Mouse (Mus musculus) hindlimb bud, embryonic 11.5 days (tissue): ENCODE measurements at regions not wholly inside any gene's neighbourhood (a gene's known extent, or its start where the extent isn't known, plus 50 kb on each side); places are given as distances from the start of the nearest gene placed in this dataset.
"Not testable (repeated sequence)": the region's sequence is repeated elsewhere in the genome, so short reads cannot be mapped to it uniquely, and the experiment has no call there.

Experiments used
- DNase-seq: peaks from one replicate; pipeline ENCODE4 v3.0.0-alpha.2; 2012; ENCODE audit warnings: low read depth, low spot score; ENCODE audit errors: extremely low spot score

DNA sequence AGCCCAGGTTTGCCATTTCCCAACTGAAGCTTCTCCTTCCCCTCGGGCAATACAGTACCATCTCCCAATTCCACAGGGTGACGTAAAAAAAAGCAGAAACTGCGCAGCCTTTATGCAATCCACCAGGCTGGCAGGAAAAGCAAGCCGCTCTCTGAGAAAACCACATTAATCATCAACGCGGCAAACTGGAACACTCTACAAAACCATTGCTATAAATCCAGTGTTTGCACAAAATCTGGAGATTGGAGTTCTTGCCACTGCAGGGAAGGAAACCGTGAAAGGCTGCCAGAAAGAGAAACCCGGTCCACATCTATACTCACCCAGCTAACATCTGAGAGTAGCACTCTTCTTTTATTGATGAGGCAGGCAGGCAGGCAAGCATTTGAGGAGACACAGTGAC, 160.7 kb upstream of the Hes1 start:
- no peak for DNase-seq

DNA sequence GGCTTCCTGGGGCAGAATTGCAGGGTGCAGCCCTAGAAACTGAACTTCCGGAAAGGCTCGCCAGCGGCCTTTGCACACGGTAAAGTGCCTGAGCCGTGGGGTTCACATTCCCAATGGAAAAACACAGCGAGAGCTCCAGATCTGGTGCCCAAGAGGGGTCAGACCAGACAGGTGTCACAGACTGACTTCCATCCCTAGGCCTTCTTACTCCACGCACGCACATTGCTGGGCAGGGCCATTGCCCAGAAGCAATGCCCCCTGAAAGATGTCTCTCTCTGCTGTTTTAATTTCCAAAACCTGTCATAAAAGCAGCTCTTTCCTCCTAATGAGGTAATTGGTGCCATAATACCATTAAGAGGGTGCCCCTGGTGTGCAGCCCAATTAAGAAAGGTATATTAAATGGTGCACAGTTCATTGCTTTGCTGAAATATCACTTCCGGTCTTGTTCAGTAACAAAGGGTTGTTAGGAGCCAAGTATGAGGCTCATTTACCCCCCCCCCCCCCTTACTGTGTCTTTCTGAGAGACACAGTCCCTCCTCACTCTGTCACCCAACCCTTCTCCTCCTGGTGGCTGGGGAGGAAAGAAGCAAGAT, 159.9 kb upstream of the Hes1 start:
- no peak for DNase-seq

DNA sequence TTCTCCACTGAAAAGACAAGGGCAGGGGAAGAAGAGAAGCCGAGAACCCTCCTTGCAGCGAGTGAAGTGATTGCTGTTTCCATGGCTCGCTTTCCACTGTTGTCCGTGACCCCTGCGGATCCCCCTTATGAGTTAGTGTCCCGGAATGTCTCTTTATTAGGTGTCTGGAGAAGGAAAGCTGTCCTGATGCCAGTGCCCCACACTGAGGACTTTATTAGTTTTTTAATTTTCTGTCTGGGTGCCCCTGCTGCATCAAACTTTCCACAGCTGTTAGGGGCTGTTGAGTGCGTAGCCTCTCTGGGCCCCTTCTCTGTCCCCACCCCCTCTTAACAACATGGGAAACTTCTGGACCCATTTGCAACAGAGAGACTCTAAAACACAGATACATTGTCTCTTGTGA, 156.9 kb upstream of the Hes1 start:
- DNase-seq: no peak

DNA sequence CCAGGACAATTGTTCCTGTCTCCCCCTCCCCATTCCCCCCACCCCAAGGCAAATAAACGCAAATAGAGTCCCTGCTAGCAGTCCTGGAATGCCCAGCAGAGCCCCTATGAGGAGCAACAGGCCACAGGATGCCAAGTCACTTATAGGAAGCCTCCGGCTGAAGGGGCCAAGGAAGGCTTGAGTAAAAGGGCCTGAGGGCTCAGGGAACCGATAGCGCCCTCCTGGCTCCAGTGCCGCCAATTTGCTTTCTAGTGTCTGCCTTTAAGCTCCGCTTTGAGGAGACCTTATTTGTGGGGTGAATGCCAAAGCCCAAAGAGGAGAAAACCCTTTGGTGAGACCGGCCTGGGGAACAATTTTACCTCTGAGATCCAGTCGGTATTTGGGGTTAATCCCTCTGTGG, 156.2 kb upstream of the Hes1 start:
- DNase-seq: no peak

DNA sequence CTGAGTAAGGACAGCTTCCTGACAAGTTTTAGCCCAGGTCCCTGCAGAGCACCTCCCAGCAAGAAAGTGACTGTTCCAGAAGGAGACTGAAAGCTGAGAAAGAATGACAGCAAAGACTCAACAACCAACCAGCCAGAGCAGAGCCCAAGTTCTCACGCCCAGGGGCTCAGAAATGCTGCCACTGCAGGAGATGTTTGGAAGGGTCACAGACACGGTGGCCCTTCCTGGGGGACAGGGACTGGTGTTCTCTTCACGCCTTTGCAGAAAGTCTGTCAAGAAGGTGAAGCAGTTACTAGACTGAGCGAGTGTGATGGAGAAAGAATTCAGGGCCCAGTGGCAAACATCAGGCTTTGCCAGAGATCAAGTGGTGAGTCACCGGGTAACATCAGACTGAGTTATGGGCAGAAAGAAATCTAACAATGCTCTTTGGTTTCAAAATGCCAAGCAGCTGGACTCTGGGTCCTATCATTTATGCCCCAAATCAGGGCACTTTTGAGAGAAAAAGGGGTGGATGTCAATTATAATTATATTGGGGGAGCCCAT, 154.2 kb upstream of the Hes1 start:
- DNase-seq: no peak

DNA sequence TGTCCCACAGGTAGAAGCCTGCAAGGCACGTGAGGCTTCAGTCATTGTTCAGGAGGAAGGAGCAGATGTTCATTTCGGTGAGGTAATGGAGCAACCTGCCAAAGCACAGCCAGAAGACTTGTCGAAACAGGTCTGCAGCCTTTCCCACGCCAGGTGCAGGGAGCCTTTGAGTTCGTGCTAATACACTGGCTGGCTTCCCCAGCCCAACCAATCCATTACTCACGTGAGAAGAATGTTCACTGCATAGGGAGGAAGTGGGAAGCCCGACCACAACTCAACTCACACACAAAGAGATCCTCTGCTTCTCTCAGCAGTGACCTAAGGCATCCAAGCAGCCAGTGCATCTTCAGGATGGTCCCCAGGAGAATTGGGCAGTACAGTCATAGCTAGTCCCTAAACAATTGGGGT, 153.0 kb upstream of the Hes1 start:
- DNase-seq: no peak

DNA sequence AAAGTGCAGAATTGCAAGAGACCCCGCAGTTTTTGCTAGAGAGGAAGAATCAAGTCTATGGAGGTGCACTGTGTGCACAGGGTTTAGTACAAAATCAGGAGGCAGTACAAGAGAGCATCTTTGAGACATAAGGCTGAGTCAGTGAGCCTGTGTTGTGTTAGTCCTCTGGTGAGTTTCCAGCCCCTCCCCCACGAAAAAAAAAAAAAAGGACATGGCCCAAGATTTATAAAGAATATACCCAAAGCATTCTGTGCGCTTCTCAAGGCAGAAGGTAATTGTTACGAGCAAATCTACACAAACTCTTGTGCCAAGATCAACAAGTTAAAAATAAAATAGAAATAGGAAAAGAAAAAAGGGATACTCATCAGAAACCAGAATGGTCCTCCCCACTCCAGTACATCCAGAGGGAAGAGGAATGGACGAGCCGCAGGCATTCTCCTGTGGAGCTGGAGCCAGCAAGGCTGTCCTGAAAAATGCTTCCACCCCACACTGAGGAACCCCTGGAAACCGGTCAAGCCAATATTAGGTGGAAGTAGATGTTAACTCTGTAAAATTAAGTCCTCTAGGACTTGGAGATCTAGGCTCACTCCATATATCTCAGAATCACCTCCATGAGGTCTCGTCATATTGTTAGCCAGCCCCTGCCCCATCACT, 150.7 kb upstream of the Hes1 start:
- no peak for DNase-seq

DNA sequence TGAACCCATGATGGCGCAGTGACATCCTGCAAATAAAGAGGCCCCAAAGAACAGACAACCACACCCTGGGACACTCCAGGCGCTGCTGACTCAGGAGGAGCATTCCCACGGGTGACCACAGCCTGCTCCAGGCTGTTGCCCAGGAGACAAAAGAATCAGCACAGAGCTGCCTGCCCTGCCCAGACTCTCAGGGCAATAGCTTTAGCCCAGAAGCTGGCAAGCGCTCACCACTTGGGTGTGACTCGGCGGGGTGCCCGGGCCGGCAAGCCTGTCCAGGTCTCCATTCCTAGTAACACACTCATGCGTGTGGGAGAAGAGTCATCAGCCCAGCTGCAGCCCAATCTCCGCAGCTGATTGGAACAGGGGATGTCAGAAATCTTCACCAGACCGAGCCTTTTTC, 148.8 kb upstream of the Hes1 start:
- DNase-seq: no peak

DNA sequence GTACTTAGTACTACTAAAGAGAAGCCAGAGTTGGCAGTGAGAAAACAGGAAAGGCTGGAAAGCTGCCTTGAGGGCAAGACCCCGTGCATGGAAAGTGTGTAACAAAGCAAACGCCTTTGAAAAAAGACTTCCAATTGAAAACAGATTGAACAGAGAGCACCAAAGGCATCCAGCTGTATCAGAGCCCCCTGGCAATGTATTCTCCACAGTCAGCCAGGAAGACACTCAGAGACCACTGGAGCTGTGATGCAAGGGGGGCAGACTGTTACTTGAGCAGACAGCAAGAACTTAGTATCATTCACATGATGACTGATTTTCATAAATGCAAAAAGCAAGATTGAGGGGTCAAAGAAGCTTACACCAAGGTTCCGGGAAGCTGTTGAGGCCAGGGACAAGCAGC, 146.2 kb upstream of the Hes1 start:
- DNase-seq: no peak

DNA sequence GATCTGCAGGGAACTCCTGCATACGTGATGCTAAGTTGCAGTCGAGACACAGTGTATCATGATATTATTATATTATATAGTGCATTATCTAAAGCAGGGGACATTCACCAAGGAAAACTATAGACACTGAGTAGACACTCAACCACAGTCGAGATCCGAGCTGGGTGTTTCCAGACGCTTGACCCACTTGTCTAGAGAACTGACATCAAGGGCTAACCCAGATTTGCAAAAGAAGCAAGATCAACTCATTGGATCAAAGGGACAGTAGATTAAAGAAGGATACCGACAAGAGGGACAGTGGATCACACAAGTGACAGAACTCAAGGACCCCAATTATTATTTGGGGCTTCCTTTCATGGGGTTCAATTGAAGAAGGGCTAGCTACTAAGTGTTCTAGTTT, 145.8 kb upstream of the Hes1 start:
- DNase-seq: no peak

DNA sequence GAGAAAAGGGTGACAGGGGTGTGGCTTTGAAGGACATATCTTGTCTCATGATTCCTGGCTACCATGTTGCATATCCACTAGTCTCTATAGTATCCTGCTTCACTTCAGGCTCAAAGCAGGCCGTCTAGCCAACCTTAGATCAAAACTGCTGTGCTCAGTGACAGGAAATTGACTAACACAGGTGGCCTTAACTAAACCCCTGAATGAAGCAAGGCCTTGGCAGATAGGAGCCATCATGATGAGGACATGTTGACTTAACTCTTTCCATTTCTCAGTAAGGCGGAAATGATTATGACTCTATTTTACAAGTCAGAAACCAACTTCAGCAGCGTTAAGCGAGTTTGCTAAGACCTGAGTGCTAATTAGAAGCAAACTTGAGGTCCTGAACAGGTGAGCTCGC, 143.2 kb upstream of the Hes1 start:
- no peak for DNase-seq

DNA sequence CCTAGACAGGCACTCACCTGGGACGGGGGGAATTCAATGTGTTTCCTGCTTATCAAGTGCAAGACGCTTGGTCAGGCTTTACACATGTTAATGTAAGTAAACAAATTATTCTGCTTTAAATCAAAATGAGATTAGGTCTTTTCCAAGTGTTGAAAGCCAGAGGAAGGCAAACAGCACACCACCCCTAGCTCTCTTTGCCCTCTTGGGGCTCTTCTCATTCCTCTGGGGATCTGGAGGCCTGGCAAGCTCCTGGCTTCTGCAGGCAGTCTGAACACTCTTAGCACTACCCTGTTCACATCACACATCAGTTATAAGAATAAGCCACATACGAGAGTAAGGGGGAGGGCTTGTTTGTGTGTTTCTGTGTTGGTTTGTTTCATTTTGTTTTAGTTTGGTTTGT, 142.8 kb upstream of the Hes1 start:
- no peak for DNase-seq

DNA sequence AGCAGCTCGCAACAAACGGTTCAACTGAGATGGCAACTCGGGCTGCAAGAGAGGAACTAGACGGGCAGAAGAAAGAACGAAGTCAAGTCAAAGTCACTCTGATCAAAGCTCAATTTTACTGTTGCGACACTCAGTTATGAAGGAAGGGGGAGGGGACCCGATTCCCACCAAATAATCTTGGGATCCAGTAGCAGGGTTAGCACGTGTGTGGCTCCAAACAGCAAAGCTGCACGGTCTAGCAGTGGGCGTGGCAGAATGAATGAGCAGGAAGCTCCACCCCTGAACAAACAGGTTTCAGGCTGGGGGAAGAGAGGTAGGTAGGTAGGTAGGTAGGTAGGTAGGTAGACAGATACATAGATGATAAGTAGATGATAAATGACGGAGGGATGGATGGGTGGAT, 136.9 kb upstream of the Hes1 start:
- DNase-seq: not testable (repeated sequence)

DNA sequence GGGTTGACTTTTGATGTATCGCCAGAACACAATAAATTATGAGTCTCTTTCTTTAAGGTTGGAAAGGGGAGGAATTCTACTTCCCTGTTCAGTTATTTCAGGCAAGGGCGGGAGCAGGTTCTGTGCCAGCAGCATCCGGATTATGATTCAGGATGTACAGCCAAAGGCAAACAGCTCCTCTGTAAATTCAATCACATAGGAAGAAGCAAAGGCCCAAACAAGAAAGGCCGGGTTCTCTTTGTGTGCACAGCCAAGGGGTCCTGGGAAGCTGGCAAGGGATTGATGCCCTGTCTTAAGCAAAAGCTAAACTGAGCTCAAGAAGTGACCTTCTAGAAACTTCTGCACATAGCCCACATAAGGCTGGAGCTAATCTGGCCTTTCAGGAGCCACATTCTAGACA, 135.9 kb upstream of the Hes1 start:
- DNase-seq: no peak

DNA sequence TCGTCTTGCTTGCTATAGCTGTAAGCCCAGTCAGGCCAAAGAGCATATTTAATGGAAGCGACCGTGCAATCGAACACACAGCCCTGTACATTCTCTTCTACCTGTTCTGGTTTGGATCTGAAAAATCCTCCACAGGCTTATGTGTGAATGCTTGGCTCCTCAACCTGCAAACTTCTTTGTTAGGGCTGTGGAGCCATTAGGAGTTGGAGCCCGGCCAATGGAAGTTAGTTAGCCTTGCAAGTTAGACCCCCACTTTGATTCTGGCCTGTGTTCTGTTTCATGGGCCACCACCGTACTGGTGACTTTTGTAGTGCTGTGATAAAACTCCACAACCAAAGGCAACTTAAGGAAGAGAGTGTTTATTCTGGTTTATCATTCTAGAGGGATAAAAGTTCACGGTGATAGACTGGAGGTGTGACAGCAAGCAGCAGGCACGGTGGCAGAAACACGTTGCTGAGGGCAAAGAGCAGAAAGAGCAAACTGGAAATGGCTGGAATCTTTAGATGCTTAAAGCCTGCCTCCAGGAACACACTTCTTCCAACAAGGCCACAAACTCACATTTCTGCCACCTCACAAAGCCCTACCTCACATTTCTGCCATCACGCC, 132.3 kb upstream of the Hes1 start:
- DNase-seq: no peak

DNA sequence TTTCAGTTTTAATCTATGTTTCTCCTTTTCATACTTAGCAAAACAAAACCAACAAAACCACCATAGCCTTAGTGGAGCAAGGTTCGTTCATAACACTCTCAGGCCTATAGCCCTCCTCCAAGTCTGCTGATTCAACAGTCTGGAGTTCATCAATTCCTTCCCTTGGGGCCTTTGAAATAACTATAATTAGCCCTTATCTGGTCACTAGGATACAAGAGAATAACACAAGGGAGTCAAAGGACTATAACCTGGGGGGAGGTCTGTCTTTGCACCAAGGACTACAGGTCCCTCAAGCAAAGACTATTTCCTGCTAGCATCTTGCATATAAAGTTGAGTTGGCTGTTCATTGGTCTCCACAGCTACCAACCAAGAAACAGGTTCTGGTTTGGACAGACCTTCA, 129.5 kb upstream of the Hes1 start:
- no peak for DNase-seq

DNA sequence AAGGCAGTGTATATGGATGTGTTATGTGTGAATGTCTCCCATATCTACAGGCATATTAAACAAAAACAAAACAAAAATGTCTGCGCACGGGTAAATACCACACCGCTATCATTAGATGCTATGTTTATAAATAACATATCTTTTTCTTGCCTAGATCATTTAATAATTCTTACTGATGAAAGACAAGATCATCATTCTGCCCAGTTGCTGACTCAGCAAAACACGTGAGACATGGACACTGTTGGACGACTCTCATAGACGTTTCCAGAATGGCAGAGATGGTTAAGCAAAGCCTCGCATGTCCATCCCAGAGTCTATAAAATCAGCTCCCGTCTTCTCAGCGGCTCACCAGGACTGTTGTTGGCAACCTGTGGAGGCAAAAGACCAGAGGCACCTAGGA, 125.5 kb upstream of the Hes1 start:
- DNase-seq: no peak

DNA sequence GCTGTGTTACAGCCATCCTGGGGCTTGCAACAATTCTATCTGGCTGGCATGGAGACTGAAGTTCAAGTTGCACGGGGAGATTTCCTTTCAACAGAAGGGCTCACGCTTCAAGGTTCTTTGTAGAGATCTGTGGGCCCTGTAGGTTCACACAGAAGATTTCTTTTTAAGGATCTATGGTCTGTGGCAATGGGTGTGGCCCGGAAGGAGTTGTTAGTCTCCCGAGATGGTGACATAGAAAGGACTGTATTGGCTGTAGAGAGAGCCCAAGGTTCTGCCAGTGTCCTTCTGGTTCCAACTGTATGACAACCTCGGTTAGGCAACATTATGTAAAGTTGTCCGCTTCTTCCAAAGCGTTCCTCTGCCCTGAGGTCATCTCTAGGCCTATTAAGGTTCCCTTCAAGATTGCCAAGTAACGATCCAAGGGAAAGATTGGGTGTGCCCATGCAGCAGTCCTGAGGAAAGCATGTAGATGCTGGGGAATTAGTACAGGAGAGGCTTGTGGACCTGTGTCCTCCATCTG, 124.8 kb upstream of the Hes1 start:
- no peak for DNase-seq

DNA sequence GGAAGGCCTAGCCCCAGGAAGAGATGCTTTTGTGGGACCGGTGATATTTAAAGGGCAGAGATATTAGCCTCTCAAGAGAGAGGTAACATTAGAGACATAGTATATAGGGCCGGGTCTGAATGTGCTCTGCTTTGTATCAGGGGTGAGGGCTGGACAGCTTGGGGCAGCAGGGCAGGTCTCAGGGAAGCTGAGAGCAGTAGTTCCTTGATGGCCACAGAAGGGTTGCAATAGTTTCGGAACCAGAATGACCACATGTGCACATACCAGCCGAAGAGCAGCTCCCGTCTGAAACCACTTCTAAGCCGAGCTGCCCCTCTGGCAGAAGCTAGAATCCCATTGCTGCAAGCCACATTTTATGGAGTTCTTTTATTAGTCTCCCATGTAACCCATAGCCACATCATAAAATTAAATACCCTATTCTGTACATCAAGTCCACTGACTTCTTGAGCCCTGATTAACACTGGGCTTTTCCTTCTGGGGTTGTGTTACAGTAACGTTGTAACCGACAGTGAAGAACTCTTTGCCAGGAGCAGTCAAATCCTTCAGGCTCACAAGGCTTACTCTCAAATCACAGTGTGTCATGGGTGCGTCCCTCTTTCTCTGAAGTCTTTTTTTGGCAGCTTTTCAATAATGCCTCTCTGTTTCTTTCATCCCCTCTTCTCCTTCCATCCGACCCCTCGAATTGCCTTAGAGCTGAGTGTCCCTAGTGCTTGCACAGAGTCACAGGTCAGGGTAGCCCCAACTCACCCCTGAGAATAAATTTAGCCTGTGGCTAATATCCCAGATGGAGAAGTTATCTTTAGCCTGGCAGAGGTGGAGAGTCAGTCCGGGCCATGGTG, 124.1 kb upstream of the Hes1 start:
- no peak for DNase-seq

DNA sequence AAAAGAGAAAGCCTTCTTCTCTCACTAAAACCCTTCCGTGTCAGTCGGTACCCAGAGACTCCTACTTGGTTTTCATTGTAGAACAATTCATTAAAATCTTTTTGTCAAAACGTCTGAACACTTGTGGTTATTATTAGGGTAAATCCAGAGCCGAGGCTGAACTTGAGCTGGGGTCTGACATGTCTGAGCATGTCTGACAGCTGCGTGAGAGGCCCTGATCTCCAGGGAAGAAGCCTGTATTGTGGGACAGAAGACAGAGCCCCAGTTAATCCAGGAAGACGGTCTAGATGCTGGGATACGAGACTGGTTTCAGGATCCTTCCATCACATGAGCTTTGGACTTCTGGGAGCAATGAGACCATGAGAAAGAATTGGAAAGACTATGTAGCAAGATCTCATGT, 122.1 kb upstream of the Hes1 start:
- no peak for DNase-seq
